Mouse (Mus musculus) small intestine, adult 2 months (tissue): Measurements from ENCODE around the gene Hlcs. TPM values are rescaled to one million over a fixed set of nuclear protein-coding genes. Genes with fewer than 3 reads are reported as not detected.

ENCODE experiments used
- H3K27ac ChIP-seq: fragments of 200-500 bp; 2 replicates; pipeline ENCODE4 v1.5.1; 2012; ENCODE audit warnings: low read depth, low read length, control low read depth, inconsistent platforms; ENCODE audit not compliant: insufficient read depth
- H3K27me3 ChIP-seq: fragments of 200-500 bp; 2 replicates; pipeline ENCODE4 v1.6.1; 2012; ENCODE audit warnings: mild to moderate bottlenecking, moderate library complexity, low read length, inconsistent platforms; ENCODE audit not compliant: control insufficient read depth, insufficient read depth
- H3K36me3 ChIP-seq: fragments of 200-500 bp; 2 replicates; pipeline ENCODE4 v1.6.1; 2012; ENCODE audit warnings: mild to moderate bottlenecking, low read length, control low read depth, inconsistent platforms; ENCODE audit not compliant: control insufficient read depth, insufficient read depth
- H3K4me1 ChIP-seq: fragments of 200-500 bp; 2 replicates; pipeline ENCODE4 v1.6.1; 2012; ENCODE audit warnings: low read length, inconsistent platforms, mixed read lengths; ENCODE audit not compliant: control insufficient read depth, insufficient read depth, insufficient read length
- H3K4me3 ChIP-seq: fragments of 200-500 bp; 2 replicates; pipeline ENCODE4 v1.5.1; 2012; ENCODE audit warnings: low read depth, mild to moderate bottlenecking, control low read depth, inconsistent platforms, low read length, moderate library complexity
- CTCF ChIP-seq: fragments of 200-500 bp; IDR thresholded peaks from 2 replicates; pipeline ENCODE4 v1.5.1; 2012; ENCODE audit warnings: low read depth, mild to moderate bottlenecking, control low read depth, inconsistent platforms, low read length, moderate library complexity, mixed read lengths; ENCODE audit not compliant: insufficient replicate concordance, insufficient read length; ENCODE audit errors: extremely low read depth
- POLR2A ChIP-seq: fragments of 200-500 bp; IDR thresholded peaks from 2 replicates; pipeline ENCODE4 v1.6.1; 2012; ENCODE audit warnings: low read depth, mild to moderate bottlenecking, control low read depth, inconsistent platforms, low read length, moderate library complexity
- WGBS: fragments of 180-500 bp; shearing (Covaris S2); methylation state at CpG from one replicate; pipeline ENCODE4 v1.1.7; 2018; 5-methylcytosine and 5-hydroxymethylcytosine counted together
- polyA plus RNA-seq: library from polyadenylated mRNA; depleted of rRNA; stranded (reverse); fragments of >200 nt; gene quantifications from 2 replicates; pipeline ENCODE4 v1.2.3, GENCODE M21; 2012

The Hlcs gene
- polyA plus RNA-seq, 1 experiment, result 3.2 TPM

- 87% methylated on average over 4 of the region's 4 CpGs for whole genome bisulfite sequencing
- Histone ChIP-seq H3K27me3 (no peaks in the 10 kb centered on the region), H3K4me3 (no peak overlapping the region), H3K27ac (no peak overlapping the region), H3K4me1 (no peaks in the 10 kb centered on the region), H3K36me3 (0 out of 2 replicates have a peak, but pooled peaks cover 3% of the 10 kb centered on the region)
- TF ChIP-seq POLR2A (no peak), CTCF (no peak)
Measured at GRCm38 (mm10) chr16:94230499-94230898, 82.9 kb downstream of the Hlcs start.

- H3K4me3 ChIP-seq, result no peak overlapping the region
- H3K4me1 ChIP-seq, result no peaks in the 10 kb centered on the region
- H3K36me3 ChIP-seq, result 0 out of 2 replicates have a peak, but pooled peaks cover 3% of the 10 kb centered on the region
- no peak for TF ChIP-seq POLR2A
- TF ChIP-seq CTCF, result no peak
- H3K27me3 ChIP-seq, result no peaks in the 10 kb centered on the region
- no peak overlapping the region for H3K27ac ChIP-seq
- WGBS, result 93% methylated on average over 7 of the region's 7 CpGs
Measured at GRCm38 (mm10) chr16:94229890-94230289, 83.5 kb downstream of the Hlcs start.

GRCm38 (mm10) chr16:94228858-94229555 lies 84.4 kb downstream of the Hlcs start:
- 87% methylated on average over 18 of the region's 18 CpGs for WGBS
- Histone ChIP-seq H3K27me3 (no peaks in the 10 kb centered on the region), H3K4me1 (no peaks in the 10 kb centered on the region), H3K4me3 (no peak overlapping the region), H3K27ac (no peak overlapping the region), H3K36me3 (0 out of 2 replicates have a peak, but pooled peaks cover 3% of the 10 kb centered on the region)
- TF ChIP-seq POLR2A, result no peak
- TF ChIP-seq CTCF, result no peak

GRCm38 (mm10) chr16:94227328-94228018 lies 85.9 kb downstream of the Hlcs start:
- H3K27me3 ChIP-seq, result no peaks in the 10 kb centered on the region
- peaks cover under 1% of the 10 kb centered on the region; the same call in 1 of the 2 replicates for H3K4me1 ChIP-seq
- WGBS, result 77% methylated on average over 18 of the region's 18 CpGs
- H3K36me3 ChIP-seq, result 0 out of 2 replicates have a peak, but pooled peaks cover 3% of the 10 kb centered on the region
- no peak overlapping the region for H3K4me3 ChIP-seq
- no peak overlapping the region for H3K27ac ChIP-seq
- TF ChIP-seq POLR2A (no peak), CTCF (no peak)

GRCm38 (mm10) chr16:94223363-94223720 lies 90.0 kb downstream of the Hlcs start:
- 65% methylated on average over 8 of the region's 8 CpGs for WGBS
- H3K27me3 ChIP-seq, result no peaks in the 10 kb centered on the region
- H3K4me1 ChIP-seq, result peaks cover 2% of the 10 kb centered on the region; the same call in 1 of the 2 replicates
- peak overlapping the region; percentile 57 for H3K27ac ChIP-seq
- no peaks in the 10 kb centered on the region for H3K36me3 ChIP-seq
- no peak for TF ChIP-seq CTCF
- H3K4me3 ChIP-seq, result peak overlapping the region; percentile 38; the same call in 1 of the 2 replicates

GRCm38 (mm10) chr16:94222646-94223362 lies 90.6 kb downstream of the Hlcs start:
- Histone ChIP-seq H3K36me3 (no peaks in the 10 kb centered on the region), H3K27me3 (no peaks in the 10 kb centered on the region), H3K4me3 (peak overlapping the region; percentile 38), H3K4me1 (peaks cover 2% of the 10 kb centered on the region; the same call in 1 of the 2 replicates), H3K27ac (peak overlapping the region; percentile 57)
- no peak for TF ChIP-seq POLR2A
- no peak for TF ChIP-seq CTCF
- WGBS, result 41% methylated on average over 11 of the region's 11 CpGs

GRCm38 (mm10) chr16:94210689-94211357 lies 102.5 kb downstream of the Hlcs start:
- H3K36me3 ChIP-seq, result no peaks in the 10 kb centered on the region
- TF ChIP-seq CTCF, result no peak
- no peak for TF ChIP-seq POLR2A
- H3K4me1 ChIP-seq, result no peaks in the 10 kb centered on the region
- H3K27me3 ChIP-seq, result no peaks in the 10 kb centered on the region
- H3K27ac ChIP-seq, result no peak overlapping the region
- no peak overlapping the region for H3K4me3 ChIP-seq
- 92% methylated on average over 15 of the region's 15 CpGs for WGBS
